Mouse (Mus musculus) inflammation-experienced regulatory T-cells (primary cell): ENCODE data around the gene Anxa5. TPM values are rescaled to one million over a fixed set of nuclear protein-coding genes. Genes with fewer than 3 reads are reported as not detected.

Source experiments
- polyA plus RNA-seq, 2 experiments: library from polyadenylated mRNA; unstranded; fragments of 100-300 nt; shearing (Covaris generic); gene quantifications; one replicate each; pipeline ENCODE4 v1.2.1; 2017

Anxa5 gene
- 100 to 1,000 TPM; 167 to 221 TPM for polyA plus RNA-seq

DNA sequence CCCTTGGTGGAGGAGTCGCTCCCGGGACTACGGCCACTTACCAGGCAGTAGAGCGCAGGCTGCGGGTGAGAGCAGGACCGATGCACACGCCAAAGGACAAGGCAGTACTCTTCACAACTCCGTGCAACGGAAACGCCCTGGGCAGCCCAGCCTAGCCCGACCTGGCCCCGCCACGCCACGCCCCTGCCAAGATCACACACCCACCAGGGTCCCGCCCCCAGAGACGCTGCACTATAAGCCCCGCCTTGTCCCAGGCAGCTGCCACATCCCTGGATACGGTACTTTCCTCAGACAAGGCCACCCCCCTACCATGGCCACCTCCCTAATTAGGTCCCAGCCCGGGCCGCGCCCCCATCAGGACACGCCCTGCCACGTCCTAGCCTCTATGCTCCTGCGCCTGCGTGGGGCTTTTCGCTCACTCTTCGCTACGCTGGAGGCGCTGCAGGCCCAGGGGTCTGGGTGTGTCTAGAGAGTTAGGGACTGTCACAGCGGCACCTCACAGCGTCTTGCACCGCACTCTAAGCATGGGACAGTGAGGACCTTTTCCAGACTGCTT, at the start of gene Anxa5, which contains the start of gene 1810062G17Rik:
Gene Anxa5, minus strand, starts transcription at position 363 of the 556 bp plus-strand sequence.
Gene 1810062G17Rik, plus strand, starts transcription at position 406 of the 556 bp plus-strand sequence.

GRCm38 (mm10) chr3:36521073-36522060, 45.7 kb upstream of the Anxa5 start, which contains the start of gene Gm11549:
Gm11549 (minus strand) TSS chr3:36521813.

Other genes with a start within 250 kb of the Anxa5 start
- gene 1810062G17Rik, start within 50 bp of the Anxa5 start, polyA plus RNA-seq, result 1 to 10 TPM; 2.4 to 4.5 TPM
- not detected for gene Gm11549, start 45.9 kb upstream of the Anxa5 start, polyA plus RNA-seq
- gene Exosc9, start 76.7 kb upstream of the Anxa5 start, polyA plus RNA-seq, result 10 to 100 TPM; 46.9 to 59.8 TPM
- 1 to 10 TPM; 2.6 to 8.9 TPM for gene Ccna2, start 96.3 kb upstream of the Anxa5 start, polyA plus RNA-seq
- gene Bbs7, start 137.6 kb upstream of the Anxa5 start, polyA plus RNA-seq, result under 1 TPM; 0.26 to 0.28 TPM
- gene Trpc3, start 214.3 kb upstream of the Anxa5 start, polyA plus RNA-seq, result 1 to 10 TPM in 1 of 2 experiments, under 1 TPM in 1; 0.49 to 5.4 TPM